Mouse (Mus musculus) liver, embryonic 18 days (tissue): Measurements from ENCODE around the gene Arrdc2. TPM values are rescaled to one million over a fixed set of nuclear protein-coding genes. Genes with fewer than 3 reads are reported as not detected.

Source experiments
- polyA plus RNA-seq: library from polyadenylated mRNA; depleted of rRNA; stranded (reverse); fragments of >200 nt; gene quantifications from 2 replicates; pipeline ENCODE4 v1.2.3, GENCODE M21; 2012; rRNA removed

The Arrdc2 gene
- 22.0 and 23.3 TPM in 2 replicates for polyA plus RNA-seq

DNA sequence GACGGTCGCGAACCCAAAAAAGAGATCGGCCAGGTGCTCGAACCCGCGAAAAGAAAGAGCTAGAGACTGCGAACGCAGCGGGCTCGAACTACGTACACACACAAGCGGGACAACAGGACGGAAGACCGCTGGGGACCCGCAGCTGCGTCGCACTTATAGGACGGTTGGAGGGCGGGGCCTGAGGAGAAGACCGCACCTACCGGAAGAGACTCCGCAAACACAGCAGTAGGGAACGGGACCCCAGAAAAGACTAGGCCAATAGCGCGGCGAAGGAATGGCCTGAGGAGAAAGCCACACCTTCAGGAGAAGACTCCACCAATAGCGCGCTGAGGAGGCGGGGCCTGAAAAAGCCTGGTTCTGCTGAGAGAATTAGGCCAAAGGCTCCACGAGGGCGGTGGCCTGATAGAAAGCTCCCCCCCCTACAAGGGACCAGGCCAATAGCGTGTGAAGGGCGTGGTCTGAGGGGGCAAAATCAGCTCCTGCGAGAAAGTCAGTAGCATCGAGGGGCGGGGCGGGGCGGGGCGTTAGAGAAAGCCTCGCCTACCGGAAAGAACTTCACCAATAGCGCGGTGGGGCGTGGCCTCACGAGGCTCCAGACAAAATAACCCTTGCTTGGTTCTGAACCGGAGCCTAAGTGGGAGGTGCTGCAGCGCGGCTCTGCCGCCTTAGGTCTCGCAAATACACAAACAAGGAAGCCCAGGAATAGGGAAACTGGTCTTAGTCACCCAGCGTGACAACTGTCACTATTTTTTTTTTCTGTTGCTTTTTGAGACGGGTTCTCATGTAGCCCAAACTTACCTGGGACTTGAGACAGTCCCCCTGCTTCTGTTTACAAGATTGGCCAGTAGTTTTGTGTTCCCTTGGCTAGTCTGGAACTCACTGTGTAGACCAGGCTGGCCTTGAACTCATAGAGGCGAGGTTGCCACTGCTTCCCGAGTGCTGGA is at the start of gene Arrdc2:
Arrdc2 (minus strand) TSS at position 313 of the 944 bp plus-strand sequence.

GRCm38 (mm10) chr8:70873364-70873985 is 34.0 kb upstream of the Arrdc2 start, which contains the start of gene Ccdc124:
Ccdc124 (minus strand) TSS chr8:70873935.

GRCm38 (mm10) chr8:70862824-70863641 is 23.5 kb upstream of the Arrdc2 start, which contains the start of gene Kcnn1:
Kcnn1 (minus strand) TSS chr8:70863258.

DNA sequence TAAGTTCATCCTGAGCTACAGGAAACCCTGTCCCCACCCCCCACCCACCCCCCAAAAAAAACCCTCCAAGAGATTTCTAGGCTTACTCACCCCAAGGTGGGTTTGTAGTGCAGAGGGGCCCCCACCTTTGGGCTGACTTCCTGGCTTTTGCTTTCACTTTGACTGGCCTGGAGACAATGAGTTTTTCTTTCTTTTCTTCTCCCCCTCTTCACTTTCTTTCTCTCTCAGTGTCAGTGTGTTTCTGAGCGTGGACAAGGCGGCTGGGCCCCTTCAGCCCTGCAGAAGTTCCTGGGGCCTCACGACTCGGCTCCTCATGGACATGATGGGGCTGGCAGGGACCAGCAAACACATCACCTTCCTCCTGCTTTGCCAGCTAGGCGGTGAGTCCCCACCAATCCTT is 31.3 kb downstream of the Arrdc2 start, which contains the start of gene Il12rb1:
Il12rb1 (plus strand) TSS at position 211 of the 400 bp plus-strand sequence.

GRCm38 (mm10) chr8:70804481-70805206 is 34.9 kb downstream of the Arrdc2 start, which contains the start of gene Mast3:
Mast3 (minus strand) TSS chr8:70805054.

Other genes starting within 250 kb of the Arrdc2 start
- gene Isyna1, start 245.3 kb downstream of the Arrdc2 start, polyA plus RNA-seq: 26.1 and 31.4 TPM in 2 replicates
- 24.5 and 28.9 TPM in 2 replicates for gene Ssbp4, start 230.8 kb downstream of the Arrdc2 start, polyA plus RNA-seq
- 8.3 and 9.3 TPM in 2 replicates for gene Lrrc25, start 223.6 kb downstream of the Arrdc2 start, polyA plus RNA-seq
- 3.7 and 6.3 TPM in 2 replicates for gene Gdf15, start 207.3 kb downstream of the Arrdc2 start, polyA plus RNA-seq
- 19.5 and 19.7 TPM in 2 replicates for gene Pgpep1, start 179.3 kb downstream of the Arrdc2 start, polyA plus RNA-seq
- 71.8 and 85.1 TPM in 2 replicates for gene Lsm4, start 166.5 kb downstream of the Arrdc2 start, polyA plus RNA-seq
- 48.4 and 51.5 TPM in 2 replicates for gene Jund, start 140.8 kb downstream of the Arrdc2 start, polyA plus RNA-seq
- not detected in 2 replicates for gene Iqcn, start 136.3 kb downstream of the Arrdc2 start, polyA plus RNA-seq
- gene Gm3336, start 121.2 kb downstream of the Arrdc2 start, polyA plus RNA-seq: 0.02 and 0.05 TPM in 2 replicates
- 6.5 and 7.5 TPM in 2 replicates for gene Pde4c, start 116.0 kb downstream of the Arrdc2 start, polyA plus RNA-seq
- 3.5 and 4.2 TPM in 2 replicates for gene Rab3a, start 85.0 kb downstream of the Arrdc2 start, polyA plus RNA-seq
- 21.9 and 22.3 TPM in 2 replicates for gene Mpv17l2, start 78.8 kb downstream of the Arrdc2 start, polyA plus RNA-seq
- gene Pik3r2, start 63.0 kb downstream of the Arrdc2 start, polyA plus RNA-seq: 10.5 and 12.6 TPM in 2 replicates
- gene Mast3, start 34.7 kb downstream of the Arrdc2 start, polyA plus RNA-seq: 23.3 and 28.2 TPM in 2 replicates
- gene Il12rb1, start 31.3 kb downstream of the Arrdc2 start, polyA plus RNA-seq: 0.15 and 0.20 TPM in 2 replicates
- 0.53 and 0.66 TPM in 2 replicates for gene Kcnn1, start 23.5 kb upstream of the Arrdc2 start, polyA plus RNA-seq
- 20.6 and 21.4 TPM in 2 replicates for gene Ccdc124, start 34.2 kb upstream of the Arrdc2 start, polyA plus RNA-seq
- 0.10 and 0.19 TPM in 2 replicates for gene Slc5a5, start 53.0 kb upstream of the Arrdc2 start, polyA plus RNA-seq
- 2,497 and 2,930 TPM in 2 replicates for gene Rpl18a, start 57.7 kb upstream of the Arrdc2 start, polyA plus RNA-seq
- gene Map1s, start 66.2 kb upstream of the Arrdc2 start, polyA plus RNA-seq: 8.3 and 9.9 TPM in 2 replicates